In genomic region chr12:36791430-36791829, GRCm38 (mm10) we compare ENCODE assay signal across 19 mouse cellular contexts.
"Had no signal": no experiment of that assay in that cellular context is flagged by ENCODE, and none has a peak within 500 bp of the region (broad histone marks: within the 10 kb centered on the region; RNA-seq: fewer than 3 reads in every experiment).

No protein-coding gene starts in this region.

- H3K27me3 ChIP-seq: megakaryocyte, embryonic 14.5 days; midbrain, embryonic 13.5 days had no signal

- H3K4me2 ChIP-seq: lung, embryonic 14.5 days; midbrain, embryonic 11.5 days; midbrain, embryonic 13.5 days; neural tube, embryonic 13.5 days; neural tube, embryonic 15.5 days had no signal

- H3K9me3 ChIP-seq: megakaryocyte, embryonic 14.5 days; midbrain, embryonic 13.5 days; neural tube, embryonic 13.5 days; neural tube, embryonic 15.5 days had no signal

- H3K4me3 ChIP-seq: megakaryocyte, embryonic 14.5 days; midbrain, embryonic 13.5 days; myocyte; neural tube, embryonic 13.5 days; neural tube, embryonic 15.5 days had no signal

- H3K27ac ChIP-seq: midbrain, embryonic 13.5 days; neural tube, embryonic 13.5 days; neural tube, embryonic 15.5 days had no signal

- H3K4me1 ChIP-seq: midbrain, embryonic 13.5 days had no signal

- DNase-seq: lung, adult 18-20 months; lung, embryonic 14.5 days; lung, postnatal 10 days; lung, postnatal 4 days; retina, postnatal 1 day; right cerebral cortex, adult 18-20 months; right cerebral cortex, postnatal 25 days; right cerebral cortex, postnatal 4 days; spleen, adult 18-20 months; thymus, adult 18-20 months; thymus, postnatal 14 days; thymus, postnatal 36 days had no signal

- H3K36me3 ChIP-seq: midbrain, embryonic 13.5 days; neural tube, embryonic 13.5 days; neural tube, embryonic 15.5 days had no signal

- H3K9ac ChIP-seq: lung, embryonic 14.5 days; midbrain, embryonic 13.5 days; neural tube, embryonic 13.5 days; neural tube, embryonic 15.5 days had no signal

- ATAC-seq: midbrain, embryonic 13.5 days; midbrain, embryonic 16.5 days had no signal
